16 mouse cellular contexts compared by ENCODE assay signal in genomic region chr5:151246287-151246686, GRCm38 (mm10). TPM values are rescaled to one million over a fixed set of nuclear protein-coding genes. Genes with fewer than 3 reads are reported as not detected.
A peak's percentile ranks its signal among the peaks of the same experiment; 100 is the strongest.
DNase-seq lines count a peak whose midpoint lies in the region; ATAC-seq and TF ChIP-seq lines count a peak whose summit lies in the region.
"Had no signal": no experiment of that assay in that cellular context is flagged by ENCODE, and none has a peak within 500 bp of the region (broad histone marks: within the 10 kb centered on the region; RNA-seq: fewer than 3 reads in every experiment).

No protein-coding gene starts in this region.

- no peak overlapping the region for H3K4me3 ChIP-seq in liver, postnatal 0 days (ENCODE audit: low read depth, low read length)
- H3K4me3 ChIP-seq in neural tube, embryonic 15.5 days (replicated peaks), result no peak overlapping the region
- H3K4me3 ChIP-seq: forebrain, embryonic 10.5 days had no signal

- H3K4me2 ChIP-seq in liver, postnatal 0 days (ENCODE audit: low read depth, low read length), result no peak overlapping the region
- H3K4me2 ChIP-seq in neural tube, embryonic 15.5 days, result no peak overlapping the region

- no peak overlapping the region for H3K27ac ChIP-seq in liver, postnatal 0 days (ENCODE audit: low read depth)
- no peak overlapping the region for H3K27ac ChIP-seq in neural tube, embryonic 15.5 days (replicated peaks)
- H3K27ac ChIP-seq: forebrain, embryonic 10.5 days had no signal

- intact Hi-C loops in heart, postnatal 14 days (cut with DNase I), result no loop called here

- H3K4me1 ChIP-seq in liver, postnatal 0 days (ENCODE audit: insufficient read depth), result peaks cover 17% of the 10 kb centered on the region
- peaks cover 12% of the 10 kb centered on the region; the same call in 1 of the 2 replicates for H3K4me1 ChIP-seq in neural tube, embryonic 15.5 days

- DNase-seq in CD4-positive, CD25-positive, alpha-beta regulatory T cell, adult 2 months (ENCODE audit: low read depth, low spot score), result peak; percentile 32
- peak; percentile 18 for DNase-seq in ZHBTc4 (ENCODE audit: low read depth, low spot score)
- DNase-seq in liver, postnatal 0 days, result peak; percentile 19
- DNase-seq in heart, postnatal 14 days, result no peak
- no peak for DNase-seq in retina, embryonic 14.5 days (ENCODE audit: low spot score)
- DNase-seq: adrenal gland, postnatal 14 days; cerebellum, adult 18-20 months; heart, adult 11 months; layer of hippocampus, adult 9-11 months; lung, adult 18-20 months had no signal

- no peak for TF ChIP-seq CTCF in liver, postnatal 0 days (IDR thresholded peaks at IDR 0.05; ENCODE audit: low read depth)

- H3K27me3 ChIP-seq in liver, postnatal 0 days (ENCODE audit: insufficient read depth, low read length), result no peaks in the 10 kb centered on the region
- no peaks in the 10 kb centered on the region for H3K27me3 ChIP-seq in neural tube, embryonic 15.5 days (replicated peaks)

- no peak overlapping the region for H3K9ac ChIP-seq in liver, postnatal 0 days (replicated peaks)
- H3K9ac ChIP-seq in neural tube, embryonic 15.5 days (replicated peaks), result no peak overlapping the region

- 61% methylated on average over 2 of the region's 2 CpGs for WGBS in liver, postnatal 0 days (ENCODE audit: insufficient replicate concordance)
- WGBS in neural tube, embryonic 15.5 days, result 84% methylated on average over 2 of the region's 2 CpGs

- no peak for TF ChIP-seq EP300 in liver, postnatal 0 days (IDR thresholded peaks at IDR 0.05; ENCODE audit: low read depth)

- H3K9me3 ChIP-seq in liver, postnatal 0 days (ENCODE audit: low read length), result no peaks in the 10 kb centered on the region
- H3K9me3 ChIP-seq in neural tube, embryonic 15.5 days (replicated peaks), result no peaks in the 10 kb centered on the region
- H3K9me3 ChIP-seq: forebrain, embryonic 10.5 days had no signal

- no peak for ATAC-seq in CD4-positive, CD25-positive, alpha-beta regulatory T cell, adult 4 months
- ATAC-seq in erythroid progenitor cell, adult 5-6 weeks (replicated peaks; ENCODE audit: low FRiP score, poor library complexity, severe bottlenecking), result peak; percentile 50; the same call in 1 of the 2 replicates
- ATAC-seq in liver, postnatal 0 days, result no peak
- no peak for ATAC-seq in neural tube, embryonic 15.5 days (ENCODE audit: low FRiP score)
- ATAC-seq: hindbrain, embryonic 16.5 days had no signal

- no peaks in the 10 kb centered on the region for H3K36me3 ChIP-seq in liver, postnatal 0 days (replicated peaks; ENCODE audit: insufficient read depth, low read length)
- no peaks in the 10 kb centered on the region for H3K36me3 ChIP-seq in neural tube, embryonic 15.5 days
- H3K36me3 ChIP-seq: forebrain, embryonic 10.5 days had no signal

RNA-seq across cellular contexts. Expression of gene Stard13, which starts 12.7 kb away (rescaled TPM):
- polyA plus RNA-seq in CD4-positive, CD25-positive, alpha-beta regulatory T cell, adult 4 months (2017; shearing (Covaris generic)), result not detected
- not detected in 2 replicates for total RNA-seq in erythroid progenitor cell, adult 5-6 weeks (2015; ENCODE audit: low replicate concordance)
- 0.26 TPM in 1 of 2 replicates, not detected in the other for total RNA-seq in erythroid progenitor cell, adult 5-6 weeks (2017; ENCODE audit: low replicate concordance)
- polyA plus RNA-seq in liver, postnatal 0 days (2015; fragmentation: Nextera tagmentation; extraction: Ambion mirVana), result 1.0 and 1.1 TPM in 2 replicates
- 5.9 and 6.0 TPM in 2 replicates for polyA plus RNA-seq in neural tube, embryonic 15.5 days (2015; fragmentation: Nextera tagmentation; extraction: Ambion mirVana)
- total RNA-seq in heart, postnatal 14 days (2021), result 10 to 100 TPM; 23.0 to 23.3 TPM
- total RNA-seq: monocyte, adult 5-6 weeks had no signal

Comparison
In these comparisons a context has a peak if more than half of its experiments do, and no peak if none do; other contexts are left out.
1. DNase-seq: peak in CD4-positive, CD25-positive, alpha-beta regulatory T cell, adult 2 months (single experiment), ZHBTc4 (single experiment) and liver, postnatal 0 days (single experiment); none in heart, postnatal 14 days (0 of 2) and retina, embryonic 14.5 days (single experiment).